Mouse (Mus musculus) heart, postnatal 14 days (tissue): ENCODE measurements at regions not wholly inside any gene's neighbourhood (a gene's known extent, or its start where the extent isn't known, plus 50 kb on each side); places are given as distances from the start of the nearest gene placed in this dataset.

Experiments
- DNase-seq, 2 experiments: peaks; one replicate each; pipeline ENCODE4 v3.0.0; 2021 to 2022
- intact Hi-C: fragments of 180-260 bp; cut with DNase I; formaldehyde crosslinking; loops from one replicate; pipeline ENCODE4 v1.15.1; 2025

GRCm38 (mm10) chr5:52309317-52310060 is 54.1 kb upstream of the Sod3 start:
- peak; percentile 75 to 83 for DNase-seq
- intact Hi-C loops, result no loop called here

GRCm38 (mm10) chr5:52296303-52296702 is 67.3 kb upstream of the Sod3 start:
- intact Hi-C loops, result loop anchor here (10.0 kb wide), 1 partner anchor 218 kb away; no protein-coding TSS in a partner anchor
- DNase-seq, result no peak

GRCm38 (mm10) chr5:52294466-52294865 is 69.1 kb upstream of the Sod3 start:
- peak in 1 of 2 experiments; percentile 19 for DNase-seq
- intact Hi-C loops, result loop anchor here (10.0 kb wide), 1 partner anchor 220 kb away; no protein-coding TSS in a partner anchor

DNA sequence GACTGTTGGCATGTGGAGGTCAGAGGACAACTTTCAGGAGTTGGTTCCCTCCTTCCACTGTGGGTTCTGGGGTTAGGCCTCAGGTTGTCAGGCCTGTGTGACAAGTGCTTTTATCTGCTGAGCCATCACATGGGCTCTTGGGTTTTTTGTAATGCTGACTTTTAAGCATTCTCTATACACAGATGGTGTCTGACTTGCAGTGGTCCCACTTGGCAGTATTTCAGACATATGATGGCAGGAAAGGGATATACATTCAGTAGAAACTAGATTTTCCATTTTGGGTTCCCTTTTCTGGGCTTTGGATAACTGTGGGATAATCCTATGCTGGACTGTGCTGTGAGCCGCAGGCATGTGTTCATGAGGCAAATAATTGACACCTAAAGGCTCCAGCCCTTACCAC is 75.3 kb upstream of the Sod3 start:
- intact Hi-C loops, result no loop called here
- DNase-seq, result no peak

DNA sequence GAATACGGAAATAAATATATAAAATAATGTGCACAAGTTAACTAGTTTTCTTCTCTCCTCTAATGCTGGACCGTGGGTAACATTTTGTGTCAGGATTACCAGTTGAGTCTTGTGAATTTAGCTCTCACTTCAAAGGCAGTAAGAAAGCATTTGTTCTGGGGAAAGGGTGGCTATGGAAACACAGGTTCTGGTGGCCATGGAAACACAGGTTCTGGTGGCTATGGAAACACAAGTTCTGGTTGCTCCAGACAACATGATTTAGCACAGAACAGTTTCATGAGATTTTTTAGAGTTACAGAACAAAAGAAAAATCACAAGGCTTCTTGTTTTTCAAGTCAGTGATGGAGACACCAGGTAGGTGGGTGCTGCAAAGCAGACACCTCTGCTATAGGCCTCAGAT is 82.7 kb upstream of the Sod3 start:
- intact Hi-C loops, result no loop called here
- no peak for DNase-seq

- no peak for DNase-seq
- intact Hi-C loops, result loop anchor here (10.0 kb wide), 1 partner anchor 357 kb away; no protein-coding TSS in a partner anchor
Observed at GRCm38 (mm10) chr5:52278111-52278510, 85.5 kb upstream of the Sod3 start.

GRCm38 (mm10) chr5:52263214-52263613 is 72.9 kb upstream of the Dhx15 start:
- no peak for DNase-seq
- intact Hi-C loops, result no loop called here

- DNase-seq, result no peak
- intact Hi-C loops, result no loop called here
Observed at GRCm38 (mm10) chr5:52258075-52258474, 67.8 kb upstream of the Dhx15 start.

DNA sequence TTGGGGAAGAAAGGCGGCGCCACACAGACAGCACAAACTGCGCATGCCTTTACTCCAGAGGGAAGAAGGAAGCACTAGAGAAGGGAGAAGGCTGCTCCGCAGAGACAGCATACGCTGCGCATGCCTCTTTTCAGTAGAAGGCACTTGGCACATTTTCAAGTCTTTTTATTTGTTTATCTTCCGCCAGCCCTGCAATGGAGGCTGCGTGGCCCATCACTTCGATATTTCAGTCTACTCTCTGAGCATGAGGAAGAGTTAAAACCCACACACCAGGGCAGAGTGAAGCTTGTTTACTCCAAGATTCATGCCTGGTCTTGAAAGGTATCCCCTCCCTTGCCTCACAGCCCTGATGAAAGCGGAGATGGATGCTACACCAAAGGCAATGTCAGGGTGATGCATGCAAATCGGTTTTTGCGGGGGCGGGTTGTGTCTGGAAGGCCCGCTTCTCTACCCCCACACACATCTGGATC is 64.3 kb upstream of the Dhx15 start:
- peak; percentile 11 to 23 for DNase-seq
- intact Hi-C loops, result no loop called here

- no peak for DNase-seq
- intact Hi-C loops, result no loop called here
Observed at GRCm38 (mm10) chr5:52249804-52250203, 59.5 kb upstream of the Dhx15 start.

GRCm38 (mm10) chr5:52243931-52244330 is 53.6 kb upstream of the Dhx15 start:
- intact Hi-C loops, result loop anchor here (5.0 kb wide), 2 partner anchors 112 to 127 kb away; no protein-coding TSS in a partner anchor

DNA sequence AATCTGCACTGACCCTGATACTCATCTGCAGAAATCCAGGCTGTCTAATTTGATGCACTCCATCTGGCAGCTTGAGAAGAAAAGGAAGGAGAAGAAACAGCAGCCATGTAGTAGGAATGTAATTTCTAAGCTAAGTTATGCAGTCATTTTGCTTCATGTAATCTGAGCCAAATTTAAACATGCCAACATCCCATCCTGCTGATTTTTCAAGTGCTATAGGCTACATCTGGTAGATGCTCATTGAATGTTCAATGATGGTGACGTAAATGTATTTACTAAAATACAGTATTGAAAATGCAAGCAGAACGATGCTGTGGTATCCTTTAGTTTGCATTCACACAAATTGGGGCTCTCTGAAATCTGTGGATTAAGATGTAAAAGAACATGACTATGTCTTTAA is 52.1 kb upstream of the Dhx15 start:
- DNase-seq, result no peak
- intact Hi-C loops, result loop anchor here (5.0 kb wide), 2 partner anchors 110 to 125 kb away; no protein-coding TSS in a partner anchor

More at GRCm38 (mm10) chr5:52243931-52244330, 53.6 kb upstream of the Dhx15 start:
- DNase-seq, result no peak

DNA sequence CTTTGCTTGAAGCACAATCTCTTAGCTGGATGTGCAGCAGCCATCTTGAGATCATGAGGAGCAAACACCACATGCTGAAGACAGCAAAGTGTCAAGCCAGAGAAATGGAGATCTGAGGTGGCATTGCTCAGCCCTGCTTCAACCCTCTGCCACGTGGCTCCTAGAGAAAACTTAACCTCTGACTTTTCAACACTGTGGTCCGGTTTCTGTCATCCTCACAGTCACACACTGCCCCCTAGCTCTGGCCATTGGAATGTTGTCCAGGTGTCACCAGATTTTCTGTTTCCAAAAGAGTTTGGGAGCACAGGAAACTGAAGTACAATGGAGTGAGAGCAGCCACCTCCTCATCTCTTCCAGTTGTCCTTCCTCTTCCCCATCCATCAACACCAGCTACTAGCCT is 50.2 kb upstream of the Dhx15 start:
- intact Hi-C loops, result loop anchor here (5.0 kb wide), 2 partner anchors 108 to 123 kb away; no protein-coding TSS in a partner anchor
- peak; percentile 23 to 26 for DNase-seq
